Mouse (Mus musculus): ENCODE measurements at regions not wholly inside any gene's neighbourhood (a gene's known extent, or its start where the extent isn't known, plus 50 kb on each side); places are given as distances from the start of the nearest gene placed in this dataset.

DNA sequence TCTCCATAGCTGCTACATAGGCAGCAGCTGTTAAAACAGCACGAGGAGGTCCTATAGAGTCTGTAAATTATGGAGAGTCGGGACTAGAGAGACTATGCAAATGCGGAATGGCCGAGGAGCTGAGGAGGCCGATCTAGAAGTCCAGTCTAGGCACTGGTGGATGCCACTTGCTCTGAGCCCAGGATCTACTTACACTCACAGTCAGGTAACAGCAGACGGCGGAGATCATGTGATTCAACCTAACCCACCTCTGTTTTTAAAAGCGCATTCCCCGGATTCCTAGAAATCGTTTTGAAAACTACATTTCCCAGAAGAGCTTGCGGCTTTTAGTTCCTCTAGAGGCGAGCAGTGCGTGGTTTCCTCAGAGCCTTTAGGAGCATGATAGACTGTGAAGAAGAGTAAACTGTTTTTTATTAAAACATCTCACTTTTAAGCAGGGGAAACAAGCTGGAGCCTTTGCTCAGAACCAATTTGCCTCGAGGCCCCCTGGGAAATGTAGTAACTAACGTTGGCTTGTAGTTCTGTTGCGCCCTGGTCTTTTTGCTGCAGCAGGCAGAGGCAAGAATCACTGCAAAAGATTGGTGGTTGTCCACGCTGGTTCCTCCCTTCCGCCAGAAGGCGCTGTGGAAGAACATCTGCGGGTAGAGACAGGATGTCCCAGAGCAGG, 68.6 kb upstream of the Chd6 start:
- DNase-seq (ENCODE audit: low spot score in 2 of 2): peak; percentile 76 to 83

GRCm38 (mm10) chr2:161166681-161167080, 57.8 kb upstream of the Chd6 start:
- no peak for DNase-seq (ENCODE audit: low spot score in 2 of 2)

DNA sequence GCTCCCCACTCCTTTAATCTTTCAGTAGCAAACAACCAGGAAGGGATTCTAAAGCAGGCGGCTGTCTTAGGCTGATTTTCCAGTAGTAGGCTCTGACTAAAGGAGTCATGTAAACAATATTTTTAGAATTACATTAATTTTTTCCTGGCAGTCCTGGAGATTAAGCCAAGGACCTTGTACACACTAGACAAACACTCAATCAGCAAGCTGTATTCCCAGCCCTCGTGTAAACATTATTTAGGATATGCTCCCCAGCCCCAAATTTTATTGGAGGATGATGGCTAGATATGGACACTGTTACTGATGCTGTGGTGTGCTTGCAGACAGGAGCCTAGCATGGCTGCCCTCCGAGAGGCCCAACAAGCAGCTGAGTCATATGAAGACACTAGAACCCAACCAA, 56.6 kb upstream of the Chd6 start:
- no peak for DNase-seq (ENCODE audit: low spot score in 2 of 2)

GRCm38 (mm10) chr2:161164320-161164719, 55.4 kb upstream of the Chd6 start:
- no peak for DNase-seq (ENCODE audit: low spot score in 2 of 2)

All from layer of hippocampus, adult 8-10 months (tissue).